Mouse (Mus musculus): ENCODE data around the gene Heg1. TPM values are rescaled to one million over a fixed set of nuclear protein-coding genes. Genes with fewer than 3 reads are reported as not detected.

The Heg1 gene
- polyA plus RNA-seq, 1 experiment: 28.4 TPM

DNA sequence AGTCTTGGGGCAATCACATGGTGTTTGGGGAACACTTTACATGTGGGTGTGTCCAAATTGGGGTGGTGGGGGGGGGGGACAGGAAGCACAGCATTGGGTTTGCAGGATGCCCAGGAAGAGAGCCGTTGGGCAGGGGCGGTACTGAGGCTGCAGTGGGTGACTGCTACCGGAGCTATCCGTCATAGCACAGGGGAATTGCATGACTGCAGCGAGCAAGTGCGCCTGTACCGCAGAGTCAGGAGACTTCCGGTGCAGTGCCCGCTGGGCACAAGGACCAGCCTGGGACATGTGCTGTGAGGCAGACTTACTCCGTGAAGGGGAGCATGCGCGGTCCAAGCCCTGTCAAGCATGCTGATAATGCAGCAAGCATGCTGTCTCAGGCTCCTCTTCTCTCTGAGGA is 67.4 kb downstream of the Heg1 start:
- TF ChIP-seq CTCF (conservative IDR thresholded peaks at IDR 0.05; ENCODE audit: insufficient read depth, insufficient read length, low read depth, low read length) (no peak), POLR2A (IDR thresholded peaks at IDR 0.05; ENCODE audit: low read depth, low read length) (no peak)
- Histone ChIP-seq H3K36me3 (ENCODE audit: control insufficient read depth, insufficient read depth, low read length) (no peaks in the 10 kb centered on the region), H3K4me3 (ENCODE audit: insufficient read depth, low read depth, low read length) (no peak overlapping the region)

GRCm38 (mm10) chr16:33752904-33753578 is 68.9 kb downstream of the Heg1 start:
- no peaks in the 10 kb centered on the region for H3K4me1 ChIP-seq (ENCODE audit: control insufficient read depth, insufficient read depth, low read length)
- DNase-seq: no peak
- H3K4me3 ChIP-seq (ENCODE audit: insufficient read depth, low read depth, low read length): no peak overlapping the region
- no peaks in the 10 kb centered on the region for H3K27me3 ChIP-seq (replicated peaks; ENCODE audit: control insufficient read depth, insufficient read depth, low read length)
- no peak overlapping the region for H3K27ac ChIP-seq (ENCODE audit: insufficient read depth, low read depth, low read length)
- 57% methylated on average over 8 of the region's 8 CpGs for WGBS
- H3K36me3 ChIP-seq (ENCODE audit: control insufficient read depth, insufficient read depth, low read length): no peaks in the 10 kb centered on the region
- TF ChIP-seq POLR2A (IDR thresholded peaks at IDR 0.05; ENCODE audit: low read depth, low read length): no peak
- no peak for TF ChIP-seq CTCF (conservative IDR thresholded peaks at IDR 0.05; ENCODE audit: insufficient read depth, insufficient read length, low read depth, low read length)

More for the DNA sequence above, 67.4 kb downstream of the Heg1 start:
- no peak overlapping the region for H3K27ac ChIP-seq (ENCODE audit: insufficient read depth, low read depth, low read length)
- 63% methylated on average over 12 of the region's 12 CpGs for WGBS
- no peaks in the 10 kb centered on the region for H3K4me1 ChIP-seq (ENCODE audit: control insufficient read depth, insufficient read depth, low read length)
- H3K27me3 ChIP-seq (replicated peaks; ENCODE audit: control insufficient read depth, insufficient read depth, low read length): no peaks in the 10 kb centered on the region
- no peak for DNase-seq

DNA sequence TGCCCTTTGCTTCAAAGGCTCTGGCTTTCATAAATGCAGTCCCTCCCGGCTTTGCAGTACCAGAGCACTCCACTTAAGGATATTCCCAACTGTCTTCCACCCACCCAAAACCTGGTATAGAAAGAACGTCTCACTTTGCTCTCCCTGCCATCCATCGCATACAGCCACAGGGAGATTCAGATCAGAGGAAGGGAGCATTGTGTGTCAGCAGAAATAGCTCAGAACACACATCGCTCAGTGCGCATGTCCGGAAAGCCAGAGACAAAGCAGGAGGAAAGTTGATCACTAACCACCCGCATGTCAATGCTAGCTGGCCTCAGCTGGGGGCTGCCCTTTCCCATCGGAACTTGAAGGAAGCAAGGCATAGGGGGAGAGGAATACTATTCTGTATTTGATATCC is 71.1 kb downstream of the Heg1 start:
- Histone ChIP-seq H3K27ac (ENCODE audit: insufficient read depth, low read depth, low read length) (no peak overlapping the region), H3K4me1 (ENCODE audit: control insufficient read depth, insufficient read depth, low read length) (no peaks in the 10 kb centered on the region), H3K4me3 (ENCODE audit: insufficient read depth, low read depth, low read length) (no peak overlapping the region), H3K27me3 (replicated peaks; ENCODE audit: control insufficient read depth, insufficient read depth, low read length) (no peaks in the 10 kb centered on the region), H3K36me3 (ENCODE audit: control insufficient read depth, insufficient read depth, low read length) (no peaks in the 10 kb centered on the region)
- TF ChIP-seq POLR2A (IDR thresholded peaks at IDR 0.05; ENCODE audit: low read depth, low read length) (no peak), CTCF (conservative IDR thresholded peaks at IDR 0.05; ENCODE audit: insufficient read depth, insufficient read length, low read depth, low read length) (no peak)
- WGBS: 65% methylated on average over 8 of the region's 8 CpGs
- DNase-seq: peak; percentile 21

DNA sequence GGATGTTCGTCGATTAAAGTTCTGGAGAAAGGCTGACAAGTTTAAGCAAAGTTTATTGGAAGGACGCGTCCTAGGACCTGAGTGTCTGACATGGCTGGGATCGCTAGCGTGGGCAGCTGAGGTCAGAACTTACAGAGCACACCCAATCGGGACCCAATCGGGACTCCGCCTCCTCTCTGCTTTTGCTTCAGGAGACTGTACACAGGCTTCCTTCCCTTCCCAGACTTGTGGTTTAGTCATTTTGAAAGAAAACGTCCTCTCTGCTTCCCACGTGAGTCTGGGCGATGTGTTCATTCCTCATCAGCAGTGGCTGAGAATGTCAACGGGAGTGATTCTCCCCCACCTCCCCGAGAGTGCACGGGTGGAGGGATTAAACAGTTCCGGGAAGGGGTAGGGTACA is 71.8 kb downstream of the Heg1 start:
- Histone ChIP-seq H3K4me3 (ENCODE audit: insufficient read depth, low read depth, low read length) (no peak overlapping the region), H3K27me3 (replicated peaks; ENCODE audit: control insufficient read depth, insufficient read depth, low read length) (no peaks in the 10 kb centered on the region), H3K27ac (ENCODE audit: insufficient read depth, low read depth, low read length) (no peak overlapping the region), H3K4me1 (ENCODE audit: control insufficient read depth, insufficient read depth, low read length) (no peaks in the 10 kb centered on the region), H3K36me3 (ENCODE audit: control insufficient read depth, insufficient read depth, low read length) (no peaks in the 10 kb centered on the region)
- TF ChIP-seq CTCF (conservative IDR thresholded peaks at IDR 0.05; ENCODE audit: insufficient read depth, insufficient read length, low read depth, low read length): no peak
- no peak for TF ChIP-seq POLR2A (IDR thresholded peaks at IDR 0.05; ENCODE audit: low read depth, low read length)
- 65% methylated on average over 16 of the region's 16 CpGs for WGBS
- no peak for DNase-seq

DNA sequence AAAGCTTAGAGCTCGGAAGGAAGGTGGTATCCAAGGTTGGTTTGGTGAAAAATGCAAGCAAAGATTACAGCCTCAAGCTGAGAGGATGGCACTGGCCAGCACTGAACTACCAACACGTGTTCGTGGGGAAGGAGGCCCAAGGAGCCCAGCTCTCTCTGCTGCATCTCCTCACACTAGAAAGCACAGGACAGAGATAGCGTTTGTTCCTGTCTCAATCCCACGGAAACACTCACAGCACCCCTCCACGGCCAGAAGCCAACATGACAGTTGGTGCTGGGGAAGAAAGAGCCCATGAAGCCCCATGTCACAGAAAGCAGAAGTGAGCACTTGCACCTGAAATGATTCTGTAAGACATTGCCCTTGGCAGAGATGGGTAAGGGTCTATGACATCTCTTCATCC is 72.2 kb downstream of the Heg1 start:
- H3K4me3 ChIP-seq (ENCODE audit: insufficient read depth, low read depth, low read length): no peak overlapping the region
- H3K27ac ChIP-seq (ENCODE audit: insufficient read depth, low read depth, low read length): no peak overlapping the region
- WGBS: 75% methylated on average over 6 of the region's 6 CpGs
- no peaks in the 10 kb centered on the region for H3K4me1 ChIP-seq (ENCODE audit: control insufficient read depth, insufficient read depth, low read length)
- no peak for TF ChIP-seq CTCF (conservative IDR thresholded peaks at IDR 0.05; ENCODE audit: insufficient read depth, insufficient read length, low read depth, low read length)
- no peak for TF ChIP-seq POLR2A (IDR thresholded peaks at IDR 0.05; ENCODE audit: low read depth, low read length)
- no peaks in the 10 kb centered on the region for H3K36me3 ChIP-seq (ENCODE audit: control insufficient read depth, insufficient read depth, low read length)
- no peak for DNase-seq
- H3K27me3 ChIP-seq (replicated peaks; ENCODE audit: control insufficient read depth, insufficient read depth, low read length): no peaks in the 10 kb centered on the region

GRCm38 (mm10) chr16:33759207-33759606 is 75.0 kb downstream of the Heg1 start:
- Histone ChIP-seq H3K4me3 (ENCODE audit: insufficient read depth, low read depth, low read length) (no peak overlapping the region), H3K27me3 (replicated peaks; ENCODE audit: control insufficient read depth, insufficient read depth, low read length) (no peaks in the 10 kb centered on the region), H3K27ac (ENCODE audit: insufficient read depth, low read depth, low read length) (no peak overlapping the region), H3K4me1 (ENCODE audit: control insufficient read depth, insufficient read depth, low read length) (no peaks in the 10 kb centered on the region), H3K36me3 (ENCODE audit: control insufficient read depth, insufficient read depth, low read length) (no peaks in the 10 kb centered on the region)
- TF ChIP-seq CTCF (conservative IDR thresholded peaks at IDR 0.05; ENCODE audit: insufficient read depth, insufficient read length, low read depth, low read length) (no peak), POLR2A (IDR thresholded peaks at IDR 0.05; ENCODE audit: low read depth, low read length) (no peak)
- 96% methylated on average over 7 of the region's 7 CpGs for WGBS
- no peak for DNase-seq

DNA sequence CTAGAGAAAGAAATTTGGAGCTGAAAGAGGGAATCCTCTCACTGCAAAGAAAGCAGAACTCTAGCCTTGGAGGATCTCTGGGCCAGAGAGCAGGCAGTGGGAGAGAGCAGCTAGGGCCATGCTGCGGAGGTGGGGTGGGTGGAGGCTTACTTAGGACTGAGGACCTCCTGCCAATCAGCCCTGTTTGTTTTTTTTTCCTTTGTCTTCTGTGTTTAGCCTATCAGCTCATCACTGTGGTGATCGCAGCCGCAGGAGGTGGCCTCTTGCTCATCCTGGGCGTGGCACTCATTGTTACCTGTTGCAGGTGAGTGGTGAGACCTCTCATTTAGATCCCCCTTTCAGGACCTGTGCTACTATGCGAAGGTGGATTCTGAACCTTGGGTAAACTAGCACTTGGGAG is 76.4 kb downstream of the Heg1 start:
- no peak for DNase-seq
- no peaks in the 10 kb centered on the region for H3K36me3 ChIP-seq (ENCODE audit: control insufficient read depth, insufficient read depth, low read length)
- H3K4me1 ChIP-seq (ENCODE audit: control insufficient read depth, insufficient read depth, low read length): no peaks in the 10 kb centered on the region
- no peaks in the 10 kb centered on the region for H3K27me3 ChIP-seq (replicated peaks; ENCODE audit: control insufficient read depth, insufficient read depth, low read length)
- H3K4me3 ChIP-seq (ENCODE audit: insufficient read depth, low read depth, low read length): no peak overlapping the region
- H3K27ac ChIP-seq (ENCODE audit: insufficient read depth, low read depth, low read length): no peak overlapping the region
- TF ChIP-seq CTCF (conservative IDR thresholded peaks at IDR 0.05; ENCODE audit: insufficient read depth, insufficient read length, low read depth, low read length): no peak
- no peak for TF ChIP-seq POLR2A (IDR thresholded peaks at IDR 0.05; ENCODE audit: low read depth, low read length)
- 85% methylated on average over 5 of the region's 5 CpGs for WGBS
